Mouse (Mus musculus): ENCODE data around the gene Parp11.

The Parp11 gene

DNA sequence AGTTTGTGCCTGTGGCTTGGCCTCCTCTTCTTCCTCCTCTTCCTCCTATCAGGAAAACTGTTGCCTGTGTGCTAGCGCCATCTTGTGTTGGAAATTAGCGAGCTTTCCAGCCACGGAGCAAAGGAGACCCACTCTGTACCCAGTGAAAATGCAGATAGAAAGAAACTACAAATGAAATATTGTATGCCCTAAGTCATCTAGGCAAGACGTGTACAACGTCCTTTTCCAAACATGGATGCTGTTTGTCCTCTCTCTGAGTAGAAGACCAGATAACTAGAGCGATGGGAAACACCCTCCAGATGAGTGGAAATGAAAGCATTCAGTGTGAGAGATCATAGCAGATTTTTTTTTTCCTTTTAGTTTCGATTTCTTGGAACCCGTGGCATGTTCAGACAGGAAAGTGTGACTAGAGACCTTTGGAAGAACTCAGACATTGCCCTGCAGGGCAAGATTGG, at the start of gene Parp11:
TSS of gene Parp11 (plus strand) at position 405 of the 455 bp plus-strand sequence.
- DNase-seq (ENCODE audit: low read depth in 1 of 2, low spot score in 2 of 2), result peak in 1 of 2 experiments; percentile 44

DNA sequence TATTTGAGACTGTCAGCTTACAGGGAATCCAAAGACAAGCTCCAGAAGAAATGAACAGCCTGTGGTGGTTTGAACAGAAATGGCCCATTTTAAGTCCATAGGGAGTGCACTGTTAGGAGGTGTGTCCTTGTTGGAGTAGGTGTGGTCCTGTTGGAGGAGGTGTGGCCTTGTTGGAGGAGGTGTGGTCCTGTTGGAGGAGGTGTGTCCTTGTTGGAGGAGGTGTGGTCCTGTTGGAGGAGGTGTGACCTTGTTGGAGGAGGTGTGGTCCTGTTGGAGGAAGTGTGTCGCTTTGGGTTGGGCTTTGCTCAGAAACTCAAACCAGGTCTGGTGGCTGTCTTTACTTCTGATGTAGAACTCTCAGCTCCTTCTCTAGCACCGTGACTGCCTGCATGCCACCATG, 48.6 kb upstream of the Parp11 start:
- DNase-seq (ENCODE audit: low read depth in 1 of 2, low spot score in 2 of 2), result no peak

DNA sequence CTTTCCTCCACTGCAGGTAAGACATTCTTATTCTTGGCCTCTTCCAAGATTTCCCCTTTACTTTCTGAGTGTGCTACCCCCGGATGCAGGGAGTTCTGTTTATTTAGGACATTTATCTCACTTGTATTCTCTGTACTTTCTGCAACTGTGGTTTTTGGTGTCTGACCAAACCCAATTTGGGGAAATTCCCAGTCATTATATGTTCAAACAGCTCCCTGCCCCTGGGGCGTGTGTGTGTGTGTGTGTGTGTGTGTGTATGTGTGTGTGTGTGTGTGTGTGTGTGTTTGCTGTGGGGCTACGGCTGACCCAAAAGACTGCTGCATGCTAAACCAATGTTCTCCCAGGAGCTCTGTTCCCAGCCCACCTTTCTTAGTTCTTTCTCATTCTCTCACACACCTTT, 45.2 kb upstream of the Parp11 start:
- no peak for DNase-seq (ENCODE audit: low read depth in 1 of 2, low spot score in 2 of 2)

DNA sequence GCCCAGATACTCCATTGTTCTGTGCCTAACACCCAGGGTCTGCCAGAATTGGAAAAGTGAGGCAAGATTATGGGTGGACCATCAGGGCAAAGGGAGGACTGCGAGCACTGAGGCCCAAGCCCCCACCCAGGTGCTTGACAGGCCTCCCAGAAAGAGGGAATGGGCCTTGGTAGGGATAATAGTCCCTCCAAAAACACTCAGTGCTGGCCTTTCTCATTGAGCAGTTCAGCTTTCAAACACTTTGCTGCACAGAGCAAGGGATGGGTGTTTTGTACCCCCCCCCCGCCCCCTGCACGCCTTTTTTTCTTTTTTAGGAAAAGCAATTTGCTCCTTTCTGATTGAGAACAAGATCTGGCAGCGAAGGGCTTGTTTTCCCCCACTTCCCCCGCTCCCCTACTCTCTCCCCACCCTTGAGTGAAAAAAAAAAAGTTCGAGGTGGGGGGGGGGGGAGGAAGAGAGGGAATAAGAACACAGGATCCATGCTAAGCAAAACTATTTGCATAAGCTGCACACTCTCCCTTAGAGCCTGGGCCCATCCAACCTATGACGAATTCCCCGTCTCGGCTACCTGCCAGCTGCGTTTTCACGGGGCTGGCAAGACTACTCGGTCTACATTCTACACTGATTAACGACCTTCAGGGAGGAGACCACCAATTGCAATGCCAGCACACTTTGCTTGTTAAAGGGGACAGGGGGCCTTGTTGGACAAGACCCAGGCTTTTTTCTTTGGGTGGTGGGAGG, 42.4 kb upstream of the Parp11 start:
- DNase-seq (ENCODE audit: low read depth in 1 of 2, low spot score in 2 of 2), result no peak

DNA sequence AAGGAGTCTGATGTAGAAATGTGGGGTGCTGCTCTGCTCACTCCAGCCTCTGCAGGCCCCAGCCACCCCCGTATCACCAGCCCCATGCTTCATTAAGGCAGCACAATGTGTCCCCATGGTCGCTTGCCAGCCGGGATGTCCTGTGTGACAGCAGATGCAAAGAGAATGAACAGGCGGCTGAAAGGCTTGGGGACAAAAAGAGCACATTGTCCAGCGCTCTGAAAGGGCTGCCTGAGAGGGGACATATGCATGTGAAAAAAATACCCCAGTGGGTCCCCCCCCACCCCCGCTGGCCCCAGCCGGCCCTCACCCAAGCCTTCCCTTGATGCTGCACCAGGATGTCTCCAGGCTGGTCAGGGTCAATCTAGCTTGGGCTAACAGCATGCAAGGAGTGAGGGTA, 41.0 kb upstream of the Parp11 start:
- no peak for DNase-seq (ENCODE audit: low read depth in 1 of 2, low spot score in 2 of 2)

DNA sequence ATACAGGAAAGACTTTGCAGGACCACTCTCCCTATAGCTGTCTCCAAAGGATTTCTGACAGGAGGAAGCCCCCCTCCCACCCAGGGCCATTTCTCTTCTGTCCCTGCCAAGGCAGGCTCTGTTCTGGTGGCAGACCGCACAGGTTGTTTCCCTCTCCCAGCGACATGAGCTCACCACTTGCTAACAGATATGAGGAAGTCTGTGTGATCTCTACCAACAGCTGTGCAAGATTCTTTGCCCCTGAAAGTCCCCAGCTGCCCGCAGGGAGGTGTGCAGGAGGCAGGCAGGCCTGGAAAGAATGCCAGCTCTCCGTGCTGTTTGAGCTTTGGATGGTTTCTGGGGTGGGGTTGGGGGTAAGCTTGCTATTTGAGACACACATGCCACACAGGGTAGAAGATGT, 38.9 kb upstream of the Parp11 start:
- DNase-seq (ENCODE audit: low read depth in 1 of 2, low spot score in 2 of 2), result no peak

DNA sequence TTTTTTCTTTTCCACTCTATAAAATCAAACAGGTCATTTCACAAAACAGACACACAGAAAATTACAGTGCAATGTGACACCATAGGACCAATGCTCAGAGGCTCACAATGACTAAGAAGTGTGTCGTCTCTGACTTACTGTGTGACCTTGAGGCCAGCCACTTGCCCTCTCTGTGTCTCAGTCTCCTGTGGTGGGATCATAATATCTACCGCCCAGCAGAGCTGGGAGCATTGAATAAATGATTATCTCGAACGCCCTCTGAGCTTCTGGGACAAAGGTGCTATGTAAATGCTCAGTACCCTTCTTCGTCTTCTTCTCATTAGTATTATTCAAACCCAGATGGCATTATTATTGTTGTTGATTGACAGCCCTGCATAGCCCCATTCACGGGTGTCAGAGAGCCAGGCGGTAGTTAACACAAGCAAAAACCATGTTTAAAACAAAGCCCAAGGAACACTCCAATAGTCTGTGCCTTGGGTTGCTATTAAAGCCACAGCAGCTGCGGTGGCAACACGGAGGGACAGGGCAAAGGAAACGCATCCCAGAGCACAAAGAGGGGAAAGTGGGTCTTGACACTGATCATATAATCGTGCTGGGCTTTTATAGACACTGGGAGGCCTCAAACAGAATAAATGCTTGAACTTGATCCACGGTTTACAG, 29.0 kb upstream of the Parp11 start:
- no peak for DNase-seq (ENCODE audit: low read depth in 1 of 2, low spot score in 2 of 2)

DNA sequence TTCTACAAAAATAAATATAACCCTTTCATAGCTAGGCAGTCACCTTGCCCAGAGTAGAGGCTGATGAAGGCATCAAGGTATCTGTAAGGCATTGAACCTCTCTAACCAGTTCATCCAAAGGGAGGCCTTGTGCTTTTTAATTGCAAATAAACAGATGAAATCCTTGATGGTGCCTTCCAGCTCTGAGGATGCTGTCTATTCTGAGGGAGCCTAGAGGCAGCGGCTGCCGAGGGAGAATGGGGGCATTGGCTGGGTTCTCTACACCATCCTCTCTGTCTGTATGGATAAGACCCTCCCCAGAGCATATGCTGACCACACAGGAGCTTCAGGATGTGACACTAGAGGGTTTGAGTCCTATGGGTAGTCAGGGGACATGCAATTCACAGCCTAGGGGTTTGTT, 28.3 kb upstream of the Parp11 start:
- no peak for DNase-seq (ENCODE audit: low read depth in 1 of 2, low spot score in 2 of 2)

DNA sequence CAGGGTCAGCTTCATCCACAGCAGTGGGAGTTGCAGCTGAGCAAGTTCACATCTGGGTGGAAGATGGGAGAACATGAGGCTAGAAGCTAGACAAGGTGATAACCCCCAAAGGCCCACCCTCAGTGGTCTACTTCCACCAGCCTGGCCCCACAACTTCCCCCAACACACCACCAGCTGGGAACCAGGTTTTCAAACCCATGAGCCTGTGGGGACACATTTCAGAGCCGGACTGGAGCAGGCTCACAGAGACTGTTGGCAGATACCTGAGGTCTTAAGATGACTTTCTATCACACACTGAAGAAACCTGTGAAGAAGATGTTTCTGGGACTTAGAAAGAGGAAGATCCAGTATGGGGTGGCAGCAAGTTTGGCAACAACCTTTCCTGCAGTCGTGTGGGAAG, 26.5 kb upstream of the Parp11 start:
- DNase-seq (ENCODE audit: low read depth in 1 of 2, low spot score in 2 of 2), result no peak

DNA sequence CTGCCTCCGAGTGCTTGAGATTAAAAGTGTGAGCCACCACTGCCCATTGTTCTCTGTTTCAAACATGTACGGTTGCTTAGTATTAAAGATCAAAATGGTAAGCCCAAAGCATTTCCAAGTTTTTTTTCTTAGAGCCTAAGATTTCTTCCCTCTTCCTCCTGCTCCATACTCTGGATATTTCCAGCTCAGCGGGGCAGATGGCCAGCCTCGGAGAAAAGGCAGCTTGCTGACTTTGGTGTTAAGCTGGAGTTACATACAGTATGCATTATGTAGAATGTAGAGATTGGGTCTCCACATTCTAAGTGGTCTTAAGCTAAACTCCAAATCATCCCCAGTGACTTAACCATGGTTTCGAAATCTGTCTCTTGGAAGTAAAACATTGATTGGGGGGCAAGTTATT, 21.5 kb upstream of the Parp11 start:
- no peak for DNase-seq (ENCODE audit: low read depth in 1 of 2, low spot score in 2 of 2)

DNA sequence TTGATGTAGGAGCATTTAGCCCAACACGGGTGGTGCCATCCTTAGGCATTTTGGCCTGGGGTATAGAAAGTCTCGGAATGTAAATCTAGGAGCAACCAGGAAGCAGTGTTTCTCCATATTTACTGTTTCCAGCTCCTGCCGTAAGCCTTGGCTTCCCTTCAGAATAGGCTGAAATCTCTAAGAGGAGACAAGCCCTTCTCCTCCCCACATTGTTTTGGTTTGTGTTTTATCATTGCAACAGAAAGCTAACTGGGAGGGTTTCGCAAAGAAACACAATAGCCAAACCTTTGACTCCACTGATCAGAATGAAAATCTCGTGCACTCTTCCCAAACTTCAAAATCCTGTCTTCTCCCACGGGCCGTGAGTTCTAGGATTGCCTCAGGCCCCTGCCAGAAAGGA, 15.9 kb upstream of the Parp11 start:
- no peak for DNase-seq (ENCODE audit: low read depth in 1 of 2, low spot score in 2 of 2)

DNA sequence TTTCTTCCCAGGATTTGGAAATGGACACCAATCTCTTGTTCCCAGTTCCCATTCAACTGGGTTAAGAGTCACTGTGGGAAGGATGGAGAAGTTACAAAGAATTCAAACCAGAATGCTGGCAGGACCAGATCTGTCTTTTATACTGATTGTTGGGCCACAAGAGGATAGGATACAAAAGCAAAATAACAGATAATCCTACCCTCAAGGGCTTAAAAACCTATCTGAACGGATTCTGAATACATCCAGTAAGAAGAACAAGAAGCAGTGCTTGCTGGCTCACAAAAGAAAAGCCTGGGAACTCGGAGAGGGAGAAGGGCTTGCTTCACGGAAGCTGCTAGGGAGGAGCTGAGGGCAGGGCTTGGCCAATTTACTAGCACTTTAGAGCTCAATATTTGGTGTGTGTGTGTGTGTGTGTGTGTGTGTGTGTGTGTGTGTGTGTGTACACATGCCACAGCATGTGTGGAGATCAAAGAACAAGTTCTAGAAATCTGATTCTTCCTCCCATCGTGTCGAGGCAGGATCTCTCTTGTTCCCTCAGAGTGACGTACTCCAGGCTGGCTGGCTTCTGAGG, 15.4 kb upstream of the Parp11 start:
- no peak for DNase-seq (ENCODE audit: low read depth in 1 of 2, low spot score in 2 of 2)

DNA sequence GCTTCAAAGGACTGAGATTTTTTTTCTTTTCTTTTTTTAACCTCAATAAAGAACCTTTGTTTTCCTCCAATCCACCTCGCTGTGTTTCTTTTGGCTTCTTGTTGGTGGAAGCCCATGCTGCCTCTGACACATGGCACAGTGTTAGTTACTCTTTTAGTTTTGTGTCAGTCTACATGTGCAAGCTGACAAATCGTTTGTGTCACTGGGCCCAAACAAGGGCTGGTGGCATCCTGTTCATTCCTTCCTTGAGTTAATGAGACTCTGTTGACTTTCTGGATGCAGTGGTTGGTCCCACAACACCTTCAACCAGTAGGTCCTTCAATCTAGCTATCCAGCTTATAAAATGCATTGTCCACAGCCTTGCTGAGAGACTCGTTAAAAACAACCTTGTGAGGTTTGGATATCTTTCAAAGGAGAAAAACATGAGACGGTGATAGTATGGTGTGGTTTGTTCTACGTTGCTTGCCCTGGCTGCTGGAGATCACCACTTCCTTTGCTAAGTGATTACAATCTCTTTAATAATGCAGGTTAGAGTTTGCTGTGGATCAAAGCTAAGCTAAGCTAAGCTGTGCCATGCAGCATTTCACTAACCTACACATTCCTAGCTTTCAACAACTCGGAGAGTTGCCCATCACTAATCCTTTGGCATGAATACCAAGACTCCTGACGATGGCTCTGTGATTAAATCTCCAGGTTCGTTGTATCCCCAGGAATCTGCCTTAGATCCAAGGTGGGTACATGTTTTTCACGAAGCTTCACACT, 12.6 kb upstream of the Parp11 start:
- no peak for DNase-seq (ENCODE audit: low read depth in 1 of 2, low spot score in 2 of 2)

DNA sequence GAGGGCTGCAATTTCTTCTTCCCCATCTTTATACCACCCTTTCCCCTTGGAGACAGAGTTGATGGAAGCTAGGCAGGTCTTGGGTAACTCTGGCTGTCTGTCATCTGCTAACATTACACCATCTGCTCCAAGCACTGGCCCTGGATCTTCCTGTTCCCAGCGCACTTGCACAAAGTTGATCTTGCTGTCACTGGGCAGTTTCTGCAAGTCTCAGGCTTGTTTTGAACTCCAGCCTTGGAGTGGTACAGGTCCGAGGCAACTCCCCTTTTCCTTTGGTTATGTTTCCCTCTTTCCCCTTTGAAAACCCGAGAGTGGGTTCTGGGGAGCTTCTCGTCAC, 12.0 kb upstream of the Parp11 start:
- no peak for DNase-seq (ENCODE audit: low read depth in 1 of 2, low spot score in 2 of 2)

DNA sequence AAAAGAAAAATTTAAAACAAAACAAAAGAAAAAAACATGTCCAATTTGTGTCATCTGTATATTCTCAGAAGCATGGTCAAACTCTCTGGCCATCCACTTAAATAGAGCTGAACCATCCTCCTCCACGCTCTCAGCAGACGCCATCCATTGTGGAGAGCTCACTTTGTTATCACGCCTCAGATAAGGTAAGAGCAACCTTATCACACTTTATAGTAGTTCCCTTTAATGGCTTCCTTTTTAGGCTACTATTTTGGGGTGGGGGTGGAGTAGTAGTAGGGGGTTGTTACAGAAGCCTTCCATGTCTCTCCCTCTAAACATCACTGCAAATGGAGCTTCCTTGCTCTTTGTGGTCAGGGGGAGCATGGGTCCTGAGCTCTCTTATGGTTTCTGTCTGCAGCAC, 7.6 kb upstream of the Parp11 start:
- DNase-seq (ENCODE audit: low read depth in 1 of 2, low spot score in 2 of 2), result no peak

DNA sequence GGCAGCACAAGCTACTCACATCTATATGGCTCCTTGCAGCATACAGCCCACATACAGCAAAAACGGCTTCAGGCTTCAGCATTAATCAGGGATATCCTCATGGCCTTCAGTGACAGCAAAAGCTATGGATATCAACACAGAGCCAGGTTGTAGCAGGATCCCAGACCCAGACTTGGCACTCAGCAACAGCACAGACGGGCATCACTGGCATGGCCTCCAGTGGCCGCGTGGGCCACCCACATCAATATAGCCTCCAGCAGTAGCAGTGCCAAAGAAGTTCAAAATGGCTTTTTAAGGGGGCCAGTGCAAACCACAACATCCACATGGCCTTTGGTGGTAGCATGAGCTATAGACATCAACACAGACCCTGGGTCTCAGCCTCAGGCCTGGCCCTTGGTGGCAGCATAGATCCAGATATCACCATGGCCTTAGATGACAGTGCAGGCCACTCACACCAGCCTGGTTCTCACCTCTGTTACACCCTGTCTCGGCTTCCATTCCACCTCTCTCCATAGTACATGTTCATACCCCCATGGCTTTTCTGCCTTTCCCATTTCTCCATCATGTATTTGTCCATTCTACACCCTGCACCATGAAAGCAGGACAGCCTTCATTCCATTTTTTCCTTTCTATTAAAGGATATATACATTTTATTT, 7.0 kb upstream of the Parp11 start:
- no peak for DNase-seq (ENCODE audit: low read depth in 1 of 2, low spot score in 2 of 2)

DNA sequence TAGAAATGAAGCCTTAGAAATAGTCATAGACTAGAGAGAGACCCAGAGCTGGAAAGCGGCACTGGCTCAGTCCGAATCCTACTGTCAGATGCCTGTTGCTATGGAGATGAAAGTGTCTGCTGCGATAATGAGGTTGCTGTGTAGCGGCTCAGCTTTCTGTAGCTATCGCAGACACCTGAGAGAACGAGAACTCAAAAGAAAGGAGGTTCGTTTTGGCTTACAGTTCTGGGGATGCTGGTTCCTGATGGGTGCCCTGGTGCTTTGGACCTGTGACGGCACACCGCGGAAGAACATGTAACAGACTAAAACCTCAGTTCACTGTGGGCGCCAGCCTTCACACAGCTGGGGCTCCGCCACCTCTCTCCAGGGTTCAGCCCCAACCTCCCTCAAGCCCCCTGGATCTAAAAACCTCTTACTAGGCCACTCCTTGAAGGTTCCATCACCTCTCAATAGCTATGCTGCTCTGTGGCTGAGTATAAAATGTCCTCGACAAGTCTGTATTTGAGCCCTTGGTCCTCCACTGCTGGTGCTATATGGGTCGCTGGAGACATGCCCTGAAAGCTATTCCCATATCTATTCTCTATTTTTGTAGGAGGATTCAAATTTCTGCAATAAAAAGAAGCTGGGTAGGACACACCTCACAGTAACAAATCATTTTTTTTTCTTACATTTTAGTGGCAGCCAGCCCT, 6.1 kb upstream of the Parp11 start:
- no peak for DNase-seq (ENCODE audit: low read depth in 1 of 2, low spot score in 2 of 2)

DNA sequence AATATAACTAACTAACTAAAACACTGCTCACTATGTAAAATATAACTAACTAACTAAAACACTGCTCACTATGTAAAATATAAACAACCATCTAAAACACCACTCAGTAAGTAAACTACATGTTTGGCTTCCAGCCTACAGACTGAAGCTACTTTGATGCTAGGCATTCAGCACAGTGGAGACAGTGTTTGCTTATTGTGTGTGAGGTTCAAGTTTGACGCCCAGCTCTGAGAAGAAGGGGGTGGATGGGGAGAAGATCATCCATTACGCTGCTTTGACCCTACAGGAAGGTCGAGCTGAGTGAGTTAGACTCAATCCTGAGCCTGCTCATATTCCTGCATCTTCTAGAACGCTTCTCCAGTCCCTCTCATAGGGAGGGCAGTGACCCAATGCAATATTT, 4.1 kb upstream of the Parp11 start:
- DNase-seq (ENCODE audit: low read depth in 1 of 2, low spot score in 2 of 2), result no peak

DNA sequence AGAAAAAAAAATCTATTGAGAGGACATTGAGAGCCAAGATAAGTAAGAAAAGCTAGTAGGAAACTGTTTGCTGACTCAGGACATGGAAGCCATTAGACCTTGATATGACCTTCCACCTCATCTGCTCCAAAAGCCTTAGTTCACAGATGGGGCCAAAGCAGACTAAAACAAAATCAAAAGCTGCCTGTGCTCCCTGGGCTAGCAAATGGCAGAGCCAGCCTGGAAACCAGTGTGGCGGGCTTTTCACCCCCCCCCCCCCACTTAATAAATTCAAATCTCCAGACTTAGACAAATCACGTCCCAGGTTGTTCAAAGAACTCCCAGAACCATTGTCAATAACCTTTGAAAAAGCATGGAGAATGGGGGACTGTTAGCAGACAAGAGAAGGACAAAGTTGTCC, 2.7 kb upstream of the Parp11 start:
- DNase-seq (ENCODE audit: low read depth in 1 of 2, low spot score in 2 of 2), result no peak

DNA sequence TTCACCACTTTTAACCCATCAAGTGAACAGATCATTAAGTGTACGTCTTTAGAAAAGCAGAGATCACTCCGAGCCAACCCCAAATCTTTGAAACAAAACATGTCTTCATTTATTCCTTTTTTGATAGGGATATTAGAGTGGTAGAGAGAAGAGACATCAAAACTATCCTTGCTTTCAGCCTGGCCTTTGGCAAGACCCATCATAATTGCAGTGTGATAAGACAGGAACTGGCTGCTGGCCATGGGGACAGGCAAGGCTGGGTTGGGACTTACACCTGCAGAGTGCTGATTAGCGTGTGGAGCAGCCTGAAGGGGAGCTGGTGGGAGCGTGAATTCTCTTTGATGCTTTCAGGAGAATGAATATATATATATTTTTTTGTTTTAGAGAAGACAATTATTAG, 2.2 kb upstream of the Parp11 start:
- no peak for DNase-seq (ENCODE audit: low read depth in 1 of 2, low spot score in 2 of 2)
